Mouse (Mus musculus): ENCODE measurements around the gene Setd1b. TPM values are rescaled to one million over a fixed set of nuclear protein-coding genes. Genes with fewer than 3 reads are reported as not detected.
A peak's percentile ranks its signal among the peaks of the same experiment; 100 is the strongest.

Setd1b gene
- polyA plus RNA-seq (2014; fragmentation: Nextera tagmentation; extraction: Ambion mirVana) = 12.6 and 12.7 TPM in 2 replicates

GRCm38 (mm10) chr5:123142161-123143157 lies at the start of gene Setd1b:
TSS of gene Setd1b (plus strand) at chr5:123142193.
- peak; percentile 59 for DNase-seq (ENCODE audit: low spot score)
- ATAC-seq (ENCODE audit: low FRiP score) = 0 out of 2 replicates have a peak, but pooled peaks have one; percentile 17
- Histone ChIP-seq H3K4me1 (replicated peaks; ENCODE audit: control insufficient read depth, insufficient read depth, low read length) (peaks cover 24% of the 10 kb centered on the region), H3K4me2 (replicated peaks) (peak within 1 kb of the TSS; percentile 100), H3K9me3 (ENCODE audit: control insufficient read depth, low read length) (no peaks in the 10 kb centered on the region), H3K4me3 (replicated peaks; ENCODE audit: low read length) (peak within 1 kb of the TSS; percentile 91), H3K27me3 (ENCODE audit: control insufficient read depth, insufficient read depth, low read length) (no peaks in the 10 kb centered on the region), H3K9ac (peak within 1 kb of the TSS; percentile 100), H3K27ac (peak within 1 kb of the TSS; percentile 99), H3K36me3 (replicated peaks; ENCODE audit: control insufficient read depth, insufficient read depth) (peaks cover 17% of the 10 kb centered on the region)
- under 1% methylated on average over 59 of the region's 103 CpGs for WGBS

GRCm38 (mm10) chr5:123093077-123093633 lies 48.8 kb upstream of the Setd1b start:
- Histone ChIP-seq H3K4me1 (replicated peaks; ENCODE audit: control insufficient read depth, insufficient read depth, low read length) (no peaks in the 10 kb centered on the region), H3K4me2 (replicated peaks) (no peak overlapping the region), H3K36me3 (replicated peaks; ENCODE audit: control insufficient read depth, insufficient read depth) (no peaks in the 10 kb centered on the region), H3K9me3 (ENCODE audit: control insufficient read depth, low read length) (no peaks in the 10 kb centered on the region), H3K9ac (no peak overlapping the region), H3K4me3 (replicated peaks; ENCODE audit: low read length) (no peak overlapping the region), H3K27me3 (ENCODE audit: control insufficient read depth, insufficient read depth, low read length) (no peaks in the 10 kb centered on the region), H3K27ac (no peak overlapping the region)
- 74% methylated on average over 14 of the region's 14 CpGs for WGBS
- DNase-seq (ENCODE audit: low spot score) (no peak), ATAC-seq (ENCODE audit: low FRiP score) (no peak)

GRCm38 (mm10) chr5:123094238-123094991 lies 47.6 kb upstream of the Setd1b start:
- H3K9ac ChIP-seq = no peak overlapping the region
- ATAC-seq (ENCODE audit: low FRiP score) = no peak
- H3K9me3 ChIP-seq (ENCODE audit: control insufficient read depth, low read length) = no peaks in the 10 kb centered on the region
- no peak overlapping the region for H3K4me2 ChIP-seq (replicated peaks)
- no peak overlapping the region for H3K4me3 ChIP-seq (replicated peaks; ENCODE audit: low read length)
- no peak overlapping the region for H3K27ac ChIP-seq
- no peaks in the 10 kb centered on the region for H3K4me1 ChIP-seq (replicated peaks; ENCODE audit: control insufficient read depth, insufficient read depth, low read length)
- WGBS = 73% methylated on average over 25 of the region's 25 CpGs
- 0 out of 2 replicates have a peak, but pooled peaks cover 3% of the 10 kb centered on the region for H3K36me3 ChIP-seq (replicated peaks; ENCODE audit: control insufficient read depth, insufficient read depth)
- DNase-seq (ENCODE audit: low spot score) = peak; percentile 49
- no peaks in the 10 kb centered on the region for H3K27me3 ChIP-seq (ENCODE audit: control insufficient read depth, insufficient read depth, low read length)

GRCm38 (mm10) chr5:123096299-123096698 lies 45.7 kb upstream of the Setd1b start:
- no peak overlapping the region for H3K4me2 ChIP-seq (replicated peaks)
- no peak overlapping the region for H3K9ac ChIP-seq
- H3K4me1 ChIP-seq (replicated peaks; ENCODE audit: control insufficient read depth, insufficient read depth, low read length) = no peaks in the 10 kb centered on the region
- no peak overlapping the region for H3K4me3 ChIP-seq (replicated peaks; ENCODE audit: low read length)
- 86% methylated on average over 8 of the region's 8 CpGs for WGBS
- DNase-seq (ENCODE audit: low spot score) (no peak), ATAC-seq (ENCODE audit: low FRiP score) (no peak)
- H3K27ac ChIP-seq = no peak overlapping the region
- H3K9me3 ChIP-seq (ENCODE audit: control insufficient read depth, low read length) = no peaks in the 10 kb centered on the region
- H3K36me3 ChIP-seq (replicated peaks; ENCODE audit: control insufficient read depth, insufficient read depth) = peaks cover 10% of the 10 kb centered on the region; the same call in 1 of the 2 replicates
- no peaks in the 10 kb centered on the region for H3K27me3 ChIP-seq (ENCODE audit: control insufficient read depth, insufficient read depth, low read length)

GRCm38 (mm10) chr5:123098487-123098886 lies 43.5 kb upstream of the Setd1b start:
- no peak overlapping the region for H3K9ac ChIP-seq
- no peak overlapping the region for H3K4me3 ChIP-seq (replicated peaks; ENCODE audit: low read length)
- no peak for ATAC-seq (ENCODE audit: low FRiP score)
- no peak for DNase-seq (ENCODE audit: low spot score)
- WGBS = 74% methylated on average over 2 of the region's 2 CpGs
- H3K36me3 ChIP-seq (replicated peaks; ENCODE audit: control insufficient read depth, insufficient read depth) = peaks cover 10% of the 10 kb centered on the region; the same call in 1 of the 2 replicates
- H3K27me3 ChIP-seq (ENCODE audit: control insufficient read depth, insufficient read depth, low read length) = no peaks in the 10 kb centered on the region
- H3K27ac ChIP-seq = no peak overlapping the region
- no peaks in the 10 kb centered on the region for H3K4me1 ChIP-seq (replicated peaks; ENCODE audit: control insufficient read depth, insufficient read depth, low read length)
- H3K9me3 ChIP-seq (ENCODE audit: control insufficient read depth, low read length) = no peaks in the 10 kb centered on the region
- no peak overlapping the region for H3K4me2 ChIP-seq (replicated peaks)

- DNase-seq (ENCODE audit: low spot score) (no peak), ATAC-seq (ENCODE audit: low FRiP score) (no peak)
- H3K36me3 ChIP-seq (replicated peaks; ENCODE audit: control insufficient read depth, insufficient read depth) = peaks cover 17% of the 10 kb centered on the region; the same call in 1 of the 2 replicates
- H3K4me2 ChIP-seq (replicated peaks) = no peak overlapping the region
- H3K4me3 ChIP-seq (replicated peaks; ENCODE audit: low read length) = no peak overlapping the region
- 64% methylated on average over 7 of the region's 7 CpGs for WGBS
- no peaks in the 10 kb centered on the region for H3K4me1 ChIP-seq (replicated peaks; ENCODE audit: control insufficient read depth, insufficient read depth, low read length)
- H3K27ac ChIP-seq = no peak overlapping the region
- no peak overlapping the region for H3K9ac ChIP-seq
- no peaks in the 10 kb centered on the region for H3K9me3 ChIP-seq (ENCODE audit: control insufficient read depth, low read length)
- no peaks in the 10 kb centered on the region for H3K27me3 ChIP-seq (ENCODE audit: control insufficient read depth, insufficient read depth, low read length)
Measured at GRCm38 (mm10) chr5:123102376-123102775, 39.6 kb upstream of the Setd1b start.

GRCm38 (mm10) chr5:123103556-123103955 lies 38.4 kb upstream of the Setd1b start:
- WGBS = 71% methylated on average over 8 of the region's 8 CpGs
- no peak for ATAC-seq (ENCODE audit: low FRiP score)
- no peak overlapping the region for H3K27ac ChIP-seq

GRCm38 (mm10) chr5:123104769-123105168 lies 37.2 kb upstream of the Setd1b start:
- Histone ChIP-seq H3K36me3 (replicated peaks; ENCODE audit: control insufficient read depth, insufficient read depth) (peaks cover 11% of the 10 kb centered on the region; the same call in 1 of the 2 replicates), H3K9me3 (ENCODE audit: control insufficient read depth, low read length) (no peaks in the 10 kb centered on the region), H3K9ac (no peak overlapping the region), H3K4me2 (replicated peaks) (no peak overlapping the region), H3K27ac (no peak overlapping the region), H3K27me3 (ENCODE audit: control insufficient read depth, insufficient read depth, low read length) (no peaks in the 10 kb centered on the region), H3K4me3 (replicated peaks; ENCODE audit: low read length) (no peak overlapping the region), H3K4me1 (replicated peaks; ENCODE audit: control insufficient read depth, insufficient read depth, low read length) (peaks cover 9% of the 10 kb centered on the region)
- ATAC-seq (ENCODE audit: low FRiP score) = no peak
- 86% methylated on average over 6 of the region's 6 CpGs for WGBS
- no peak for DNase-seq (ENCODE audit: low spot score)

More at GRCm38 (mm10) chr5:123103556-123103955, 38.4 kb upstream of the Setd1b start:
- Histone ChIP-seq H3K4me3 (replicated peaks; ENCODE audit: low read length) (no peak overlapping the region), H3K4me1 (replicated peaks; ENCODE audit: control insufficient read depth, insufficient read depth, low read length) (no peaks in the 10 kb centered on the region), H3K9ac (no peak overlapping the region), H3K4me2 (replicated peaks) (no peak overlapping the region), H3K27me3 (ENCODE audit: control insufficient read depth, insufficient read depth, low read length) (no peaks in the 10 kb centered on the region), H3K36me3 (replicated peaks; ENCODE audit: control insufficient read depth, insufficient read depth) (peaks cover 17% of the 10 kb centered on the region; the same call in 1 of the 2 replicates), H3K9me3 (ENCODE audit: control insufficient read depth, low read length) (no peaks in the 10 kb centered on the region)
- DNase-seq (ENCODE audit: low spot score) = no peak
